ENCODE assay signal across 15 mouse cellular contexts in genomic region chrX:149762853-149763252, GRCm38 (mm10). TPM values are rescaled to one million over a fixed set of nuclear protein-coding genes. Genes with fewer than 3 reads are reported as not detected.
DNase-seq lines count a peak whose midpoint lies in the region; ATAC-seq and TF ChIP-seq lines count a peak whose summit lies in the region.
"Not testable (repeated sequence)": the region's sequence is repeated elsewhere in the genome, so short reads cannot be mapped to it uniquely, and the experiment has no call there.
"Had no signal": no experiment of that assay in that cellular context is flagged by ENCODE, and none has a peak within 500 bp of the region (broad histone marks: within the 10 kb centered on the region; RNA-seq: fewer than 3 reads in every experiment).

No protein-coding gene starts in this region.

- peak; percentile 45 for TF ChIP-seq CTCF in Patski (IDR thresholded peaks at IDR 0.05)
- 0 out of 2 replicates have a peak, but pooled peaks have one; percentile 14 for TF ChIP-seq CTCF in cerebellum, adult 2 months (IDR thresholded peaks at IDR 0.05; ENCODE audit: borderline replicate concordance, insufficient read depth, low read depth, low read length)

- POLR2A ChIA-PET in Patski (lab: Charles Lee) = not testable (repeated sequence)

- DNase-seq in 416B (ENCODE audit: low read depth) = peak; percentile 6
- not testable (repeated sequence) for DNase-seq in Patski (ENCODE audit: low read depth, low spot score)
- DNase-seq in cerebellum, adult 2 months = peak; percentile 0 to 32
- peak; percentile 6 for DNase-seq in gastrocnemius, postnatal 25 days
- DNase-seq in kidney, adult 8-10 months = peak; percentile 1 to 8
- DNase-seq in left cerebral cortex, adult 18-20 months (ENCODE audit: low spot score in 2 of 2) = peak; percentile 1 to 52
- peak; percentile 44 for DNase-seq in midbrain, embryonic 11.5 days (ENCODE audit: low spot score, missing footprints)
- DNase-seq in splenic B cell, adult 2 months (ENCODE audit: low read depth, low spot score) = peak; percentile 13

- H3K36me3 ChIP-seq in midbrain, embryonic 11.5 days (ENCODE audit: control insufficient read depth, insufficient read depth, low read length); splenic B cell, adult 2 months (ENCODE audit: control insufficient read depth, insufficient read depth, low read length, poor library complexity, severe bottlenecking): not testable (repeated sequence)

- 31% methylated on average over 4 of the region's 4 CpGs for WGBS in cerebellum, adult 2 months
- WGBS in midbrain, embryonic 11.5 days = 53% methylated on average over 4 of the region's 4 CpGs

- not testable (repeated sequence) for H3K4me2 ChIP-seq in midbrain, embryonic 11.5 days

- in situ Hi-C loops in Patski (cut with MboI; ENCODE audit: low pct_unique_long_range_greater_than_20kb) = not testable (repeated sequence)

- H3K9me3 ChIP-seq in midbrain, embryonic 11.5 days (ENCODE audit: control insufficient read depth, low read length) = not testable (repeated sequence)

- CTCF ChIA-PET in Patski (lab: Charles Lee) = not testable (repeated sequence)

- not testable (repeated sequence) for H3K27me3 ChIP-seq in Patski; cerebellum, adult 2 months (ENCODE audit: control insufficient read depth, insufficient read depth, low read length); midbrain, embryonic 11.5 days (ENCODE audit: control insufficient read depth, insufficient read depth, low read length); splenic B cell, adult 2 months (ENCODE audit: control insufficient read depth, insufficient read depth, low read length, poor library complexity, severe bottlenecking)

- H3K27ac ChIP-seq in cerebellum, adult 2 months (ENCODE audit: insufficient read depth, low read length); midbrain, embryonic 11.5 days (ENCODE audit: low read depth, low read length): not testable (repeated sequence)

- not testable (repeated sequence) for H3K9ac ChIP-seq in midbrain, embryonic 11.5 days (ENCODE audit: low read length)

- TF ChIP-seq POLR2A in cerebellum, adult 2 months (IDR thresholded peaks at IDR 0.05; ENCODE audit: borderline replicate concordance, insufficient read depth, low read length) = not testable (repeated sequence)

- not testable (repeated sequence) for H3K4me1 ChIP-seq in cerebellum, adult 2 months (ENCODE audit: control insufficient read depth, insufficient read depth, low read length); midbrain, embryonic 11.5 days (ENCODE audit: control insufficient read depth, insufficient read depth, low read length)

- not testable (repeated sequence) for ATAC-seq in Patski; midbrain, embryonic 11.5 days (ENCODE audit: low FRiP score)

- H3K4me3 ChIP-seq in cerebellum, adult 2 months (replicated peaks; ENCODE audit: insufficient read depth, low read depth, low read length); midbrain, embryonic 11.5 days (ENCODE audit: low read depth, low read length): not testable (repeated sequence)

RNA-seq across cellular contexts. Expression of gene Gm15097, which starts 21.4 kb away (rescaled TPM):
- polyA plus RNA-seq in Patski (2021) = not detected
- not detected in 2 replicates for polyA plus RNA-seq in cerebellum, adult 2 months (2012; rRNA removed)
- not detected for total RNA-seq in gastrocnemius, postnatal 25 days (2021)
- not detected for total RNA-seq in left cerebral cortex, adult 18-20 months (2021)
- polyA plus RNA-seq in midbrain, embryonic 11.5 days (2014; fragmentation: Nextera tagmentation; extraction: Ambion mirVana) = not detected in 2 replicates
- total RNA-seq: gastrocnemius, postnatal 4 days had no signal
- polyA plus RNA-seq: embryonic facial prominence, embryonic 14.5 days; forebrain, embryonic 14.5 days; heart, postnatal 0 days; intestine, embryonic 15.5 days; liver, embryonic 15.5 days; stomach, embryonic 15.5 days had no signal
